Mouse (Mus musculus) right cerebral cortex, postnatal 4 days (tissue): ENCODE measurements around the gene Tpk1.
"Not testable (repeated sequence)": the region's sequence is repeated elsewhere in the genome, so short reads cannot be mapped to it uniquely, and the experiment has no call there.

Source experiments
- DNase-seq: peaks from one replicate; pipeline ENCODE4 v3.0.0-alpha.2; 2022

The Tpk1 gene

GRCm38 (mm10) chr6:43638865-43639264 lies 27.2 kb downstream of the Tpk1 start:
- DNase-seq, result no peak

DNA sequence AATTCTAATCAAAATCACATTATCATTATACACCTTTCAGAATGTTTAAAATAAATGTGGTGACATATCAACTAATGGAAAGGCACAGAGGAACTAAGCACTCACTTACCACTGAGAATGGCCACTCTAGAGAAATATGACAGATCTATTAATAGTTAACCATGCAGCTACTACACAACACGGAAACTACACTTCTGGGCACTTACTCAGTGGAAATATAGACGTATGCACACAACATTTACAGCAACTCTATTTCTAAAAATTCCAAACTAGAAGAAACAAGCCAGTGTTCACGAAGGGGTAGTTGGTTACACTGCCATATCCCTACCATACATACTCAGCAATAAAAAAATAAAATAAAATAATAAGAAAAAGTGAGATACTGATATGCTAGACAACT lies 28.0 kb downstream of the Tpk1 start:
- no peak for DNase-seq

DNA sequence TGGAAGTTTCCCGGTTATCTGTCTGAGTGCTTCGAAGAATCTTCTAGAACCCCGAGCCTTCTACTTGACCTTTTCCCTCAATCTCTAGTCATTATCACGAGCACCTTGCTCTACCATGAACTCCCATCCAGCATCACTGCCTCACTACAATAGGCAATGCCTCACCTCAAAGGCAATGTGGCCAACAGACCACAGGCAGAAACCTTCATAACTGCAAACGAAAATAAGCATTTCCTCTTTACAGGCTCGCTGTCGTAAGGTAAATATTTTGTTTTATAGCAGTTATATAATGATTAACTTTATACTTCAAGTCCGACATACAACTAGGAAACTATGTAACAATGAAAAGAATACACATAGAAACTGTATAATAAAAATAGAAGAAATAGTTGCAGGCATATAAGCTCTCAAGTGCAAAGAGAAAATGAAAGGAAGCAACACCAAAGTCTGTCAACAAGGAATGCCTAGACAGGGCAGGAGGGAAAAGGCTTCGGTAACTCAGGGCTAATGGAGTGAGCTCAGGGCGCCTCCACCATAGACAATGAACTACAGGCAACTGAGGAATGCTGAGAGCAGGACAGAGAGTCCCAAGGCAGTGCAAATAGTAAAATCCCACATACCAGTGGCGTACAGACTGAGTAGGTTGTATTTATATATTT lies 29.0 kb downstream of the Tpk1 start:
- no peak for DNase-seq

DNA sequence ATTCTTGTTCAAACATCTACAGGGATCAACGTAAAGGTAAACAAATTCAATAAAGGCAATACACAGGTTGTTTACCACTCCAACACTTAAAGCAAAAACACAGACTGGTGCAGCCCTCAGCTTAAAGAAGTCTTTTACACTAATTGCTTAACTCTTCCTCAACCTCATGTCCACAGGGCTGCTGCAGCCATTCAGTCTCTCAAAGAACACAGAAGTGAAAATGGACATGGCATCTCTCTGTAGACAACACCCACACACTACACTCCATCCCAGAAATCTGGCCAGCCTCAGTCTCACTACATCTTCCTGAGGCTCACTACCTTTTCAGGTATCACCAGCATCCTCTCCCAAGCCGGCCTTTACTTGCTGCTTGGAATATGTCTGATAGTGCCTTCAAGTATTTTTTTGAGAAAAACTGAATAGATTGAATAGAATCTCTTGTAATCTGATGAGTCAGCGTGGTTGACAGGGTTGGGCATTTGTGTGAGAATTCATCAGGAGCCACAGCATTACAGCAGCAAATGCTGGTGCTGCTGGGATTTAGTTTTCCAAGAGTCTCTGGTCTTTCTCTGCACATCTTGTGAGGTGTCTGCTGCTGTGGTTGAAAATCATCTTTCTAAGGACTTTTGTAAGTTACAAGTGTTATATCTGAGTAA lies 32.6 kb downstream of the Tpk1 start:
- no peak for DNase-seq

- no peak for DNase-seq
Observed at GRCm38 (mm10) chr6:43632871-43633270, 33.2 kb downstream of the Tpk1 start.

GRCm38 (mm10) chr6:43623448-43623847 lies 42.6 kb downstream of the Tpk1 start:
- DNase-seq, result not testable (repeated sequence)

DNA sequence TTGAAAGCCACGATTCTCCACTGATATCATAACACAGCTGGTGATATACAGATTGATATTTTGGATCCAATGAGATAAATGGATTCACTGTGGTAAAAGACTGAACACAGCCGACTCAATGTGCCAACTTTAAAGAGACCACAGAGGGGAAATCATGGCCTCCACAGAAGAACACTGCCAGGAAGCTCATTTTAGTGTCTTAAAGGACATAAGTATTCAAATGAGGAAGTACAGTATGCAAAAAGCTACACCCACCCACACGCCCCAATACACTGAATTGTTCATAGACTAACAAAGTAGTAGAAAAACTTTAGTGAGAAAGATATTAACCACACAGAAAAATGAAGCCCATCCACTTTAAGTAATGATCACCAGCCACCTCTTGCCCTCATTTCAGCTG lies 46.8 kb downstream of the Tpk1 start:
- DNase-seq, result no peak

GRCm38 (mm10) chr6:43611770-43612169 lies 54.3 kb downstream of the Tpk1 start:
- no peak for DNase-seq

DNA sequence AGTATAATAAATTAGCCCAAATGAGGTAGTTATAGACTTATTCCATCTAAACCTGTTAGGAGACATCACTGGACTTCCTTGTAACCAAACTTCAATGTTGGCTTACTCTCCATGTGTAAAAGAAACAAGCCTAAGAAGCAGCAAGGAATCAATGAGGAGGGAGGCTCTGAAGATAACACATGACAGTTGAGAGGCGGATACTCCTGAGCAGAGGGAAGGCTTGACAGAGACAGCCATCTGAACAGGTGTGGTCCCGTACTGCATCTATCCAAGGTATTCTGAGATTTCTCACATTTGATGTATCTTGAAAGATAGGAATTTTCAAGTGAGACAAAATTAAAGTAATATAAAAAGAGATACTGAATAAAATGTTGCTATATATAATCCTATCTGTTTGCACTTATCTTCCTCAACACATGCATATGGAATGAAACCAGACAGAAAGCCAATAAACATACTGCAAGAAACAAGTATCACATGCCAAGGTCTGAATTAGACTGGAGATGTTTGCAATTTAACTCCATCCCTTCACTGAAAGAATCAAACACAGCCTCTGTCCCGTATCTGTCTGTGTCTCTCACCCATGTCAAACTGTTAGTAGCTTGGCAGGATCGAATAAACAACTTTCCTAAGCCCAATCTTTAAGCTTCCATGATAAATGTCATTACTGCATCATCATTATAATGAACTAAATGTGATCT lies 75.1 kb downstream of the Tpk1 start:
- no peak for DNase-seq

DNA sequence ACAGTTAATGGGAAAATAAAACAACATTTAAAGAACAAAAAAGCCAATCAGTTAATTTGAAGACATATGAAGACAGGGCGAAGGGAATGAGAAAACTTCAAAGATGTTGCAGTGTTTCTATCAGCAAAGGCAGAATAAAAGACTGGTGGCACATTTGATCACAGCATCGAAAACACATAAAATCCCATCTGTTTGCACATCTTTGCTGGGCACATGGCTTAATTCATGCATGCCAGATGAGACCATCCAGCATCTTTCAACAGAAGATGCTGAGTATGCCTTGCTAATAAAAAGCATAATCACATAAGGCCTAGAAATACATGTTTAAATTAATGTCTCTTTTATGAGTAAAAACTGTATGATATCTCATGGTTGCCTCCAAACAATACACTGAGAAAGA lies 80.8 kb downstream of the Tpk1 start:
- DNase-seq, result no peak

DNA sequence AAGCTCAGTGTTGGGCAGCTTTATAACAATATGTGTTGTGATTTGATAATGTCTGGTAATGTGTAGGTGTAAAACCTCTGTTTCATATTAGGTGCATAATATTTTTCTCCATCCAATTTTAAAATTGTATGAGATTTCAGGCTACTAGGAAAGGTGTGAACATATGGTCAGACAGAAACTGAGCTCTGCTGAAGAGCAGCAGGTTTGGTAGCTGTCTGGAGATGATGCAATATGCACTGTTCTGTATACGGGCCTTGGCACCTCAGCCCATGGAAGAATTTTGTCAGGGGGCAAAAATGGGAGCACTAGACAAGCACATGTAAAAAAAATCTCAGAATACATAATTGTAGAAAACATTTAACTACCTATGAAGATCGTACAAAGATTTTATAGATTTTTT lies 84.3 kb downstream of the Tpk1 start:
- DNase-seq, result no peak

DNA sequence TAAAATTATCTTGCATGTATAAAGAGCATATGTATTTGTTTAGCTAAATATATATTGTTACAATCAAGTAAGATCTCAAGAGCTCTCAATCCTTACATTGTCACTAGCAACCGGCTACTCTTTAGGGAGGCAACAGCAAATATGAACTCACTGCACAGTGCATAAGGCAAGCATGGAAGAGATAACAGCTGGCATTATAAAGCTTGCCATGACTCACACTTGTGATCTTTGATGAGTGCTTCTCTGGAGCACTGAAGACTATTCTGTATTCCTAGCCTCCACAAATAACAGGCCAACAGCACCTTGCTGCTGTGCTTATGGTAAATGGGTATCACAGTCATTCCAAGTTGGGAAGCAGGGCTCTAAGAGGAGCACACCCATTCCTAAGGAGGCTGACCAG lies 98.2 kb downstream of the Tpk1 start:
- DNase-seq, result no peak

DNA sequence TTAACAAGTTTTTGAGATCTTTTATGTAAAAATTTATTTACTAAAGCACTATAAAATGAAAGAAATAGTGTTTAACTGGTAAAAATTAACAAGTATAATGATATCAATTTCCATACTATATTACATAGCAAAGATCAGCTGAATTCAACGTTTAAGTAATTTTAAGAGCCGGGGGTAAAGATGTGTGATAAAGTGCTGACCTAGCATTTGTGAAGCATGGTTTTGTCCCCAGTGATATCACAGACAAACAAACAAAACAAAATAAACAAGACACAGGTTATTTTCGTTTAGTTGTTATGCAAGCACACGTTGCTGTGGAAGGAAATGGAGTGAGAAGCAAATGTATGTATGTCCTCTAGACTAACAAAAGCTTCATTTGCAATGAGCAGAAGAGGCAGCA lies 103.6 kb downstream of the Tpk1 start:
- no peak for DNase-seq

GRCm38 (mm10) chr6:43551410-43551809 lies 114.7 kb downstream of the Tpk1 start:
- no peak for DNase-seq

- no peak for DNase-seq
Observed at GRCm38 (mm10) chr6:43546537-43546936, 119.5 kb downstream of the Tpk1 start.

DNA sequence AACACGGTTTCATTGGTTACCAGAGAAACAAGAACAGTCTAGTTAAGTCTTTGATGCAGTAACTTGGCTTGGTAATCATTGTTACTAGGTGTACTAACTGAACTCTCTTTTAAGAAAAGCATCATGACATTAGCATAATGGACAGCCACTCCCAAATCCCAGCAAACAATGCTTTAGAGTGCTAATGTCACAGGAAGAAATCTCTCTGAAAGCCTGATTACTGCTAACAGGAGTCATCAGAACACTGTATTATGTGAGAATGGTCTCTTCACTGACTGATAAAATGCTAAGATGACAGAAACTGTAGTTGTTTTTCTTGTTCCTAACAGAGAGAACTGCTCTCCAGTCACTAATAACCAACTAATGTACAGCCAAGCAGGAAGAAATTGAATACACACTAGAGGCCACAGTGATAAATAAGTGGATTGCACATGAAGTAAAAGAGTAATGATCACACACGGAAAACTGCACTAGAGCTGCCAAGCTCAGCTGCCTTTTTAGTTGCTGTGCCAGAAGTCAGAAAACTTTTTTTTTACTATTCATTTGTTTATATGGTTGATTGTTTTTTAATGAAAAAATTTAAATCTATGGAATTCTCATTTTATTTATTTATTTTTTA lies 128.7 kb downstream of the Tpk1 start:
- no peak for DNase-seq

DNA sequence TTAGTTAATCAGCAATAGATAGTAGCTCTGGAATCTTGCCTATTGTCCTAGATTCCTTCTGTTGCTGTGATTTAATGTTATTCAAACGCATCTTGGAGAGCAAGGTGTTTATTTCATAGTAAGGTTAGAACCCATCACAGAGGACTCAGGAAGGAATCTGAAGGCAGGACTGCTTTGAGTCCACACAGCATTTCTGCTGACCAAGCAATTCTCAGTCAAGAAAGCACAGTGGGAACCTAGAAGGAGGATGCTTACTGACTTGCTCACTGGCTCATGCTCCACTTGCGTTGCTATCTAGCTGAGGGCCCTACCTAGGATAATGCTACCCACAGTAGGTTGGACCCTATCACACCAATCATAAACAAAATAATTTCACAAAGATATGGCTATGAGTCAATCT lies 130.6 kb downstream of the Tpk1 start:
- DNase-seq, result no peak

DNA sequence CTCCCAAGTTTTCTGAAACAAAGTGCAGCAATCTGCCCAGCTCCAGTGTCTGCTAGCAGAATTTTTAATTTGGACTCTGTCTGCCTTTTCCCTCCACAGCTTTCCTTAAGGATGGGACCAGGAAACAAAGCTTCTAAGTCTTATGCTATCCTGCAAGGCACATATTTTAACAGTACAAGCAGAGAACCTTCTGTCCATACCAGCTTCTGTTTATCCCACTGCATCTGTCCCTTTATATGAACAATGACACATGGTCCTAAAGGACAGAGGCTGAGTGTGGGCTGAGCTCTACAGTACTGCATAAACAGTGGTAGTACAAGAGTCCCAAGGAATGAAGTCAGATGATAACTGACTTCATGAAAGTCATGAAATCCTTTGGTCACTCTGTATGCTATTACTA lies 132.8 kb downstream of the Tpk1 start:
- no peak for DNase-seq

- DNase-seq, result no peak
Observed at GRCm38 (mm10) chr6:43532822-43533221, 133.3 kb downstream of the Tpk1 start.

GRCm38 (mm10) chr6:43531996-43532395 lies 134.1 kb downstream of the Tpk1 start:
- DNase-seq, result no peak

GRCm38 (mm10) chr6:43528996-43529395 lies 137.1 kb downstream of the Tpk1 start:
- no peak for DNase-seq

GRCm38 (mm10) chr6:43525028-43525427 lies 141.1 kb downstream of the Tpk1 start:
- no peak for DNase-seq

- no peak for DNase-seq
Observed at GRCm38 (mm10) chr6:43522046-43522445, 144.0 kb downstream of the Tpk1 start.

GRCm38 (mm10) chr6:43520218-43520617 lies 145.9 kb downstream of the Tpk1 start:
- DNase-seq, result no peak
